Mouse (Mus musculus): ENCODE results near the gene Dlx6.

- TF ChIP-seq CTCF (IDR thresholded peaks at IDR 0.05; ENCODE audit: control insufficient read depth, insufficient read depth, insufficient read length) (no peak), MAX (IDR thresholded peaks at IDR 0.05) (no peak), CEBPB (IDR thresholded peaks at IDR 0.05; ENCODE audit: low read depth) (no peak), MYOD1 (IDR thresholded peaks at IDR 0.05; ENCODE audit: control insufficient read depth, insufficient read length, low read depth) (no peak)
Measured at GRCm38 (mm10) chr6:6915526-6915915, 52.4 kb downstream of the Dlx6 start.
